Mouse (Mus musculus) T-helper 2 cell (primary cell): Measurements from ENCODE around the gene Drg2.

ENCODE experiments used
- in situ Hi-C: fragments of 300-600 bp; cut with MboI, MseI; formaldehyde crosslinking; loops from one replicate; pipeline ENCODE4 v1.15.1; 2025; ENCODE audit warnings: high pct_unique_total_duplicates

Drg2 gene

DNA sequence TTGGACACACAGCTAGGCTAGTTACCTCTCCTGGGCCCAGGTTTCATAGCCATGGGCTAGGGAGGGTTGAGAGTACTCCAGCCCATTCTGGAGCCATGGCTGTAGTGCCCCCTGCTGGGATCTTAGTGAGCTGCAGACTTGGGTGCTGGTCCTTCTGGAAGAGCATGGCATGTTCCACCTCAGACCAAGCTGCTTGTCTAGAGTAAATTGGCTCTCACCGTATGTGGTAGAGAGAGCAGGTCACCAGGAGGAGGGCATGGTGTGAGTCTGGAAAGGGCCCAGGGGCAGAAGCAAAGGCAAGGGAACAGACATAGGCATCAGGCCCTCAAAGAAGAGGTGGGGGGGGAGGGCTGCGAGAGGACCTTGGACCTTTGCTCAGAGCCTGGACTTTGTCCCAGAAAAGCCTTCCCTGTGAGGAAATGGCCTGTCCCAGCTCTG is 11.6 kb downstream of the Drg2 start:
- in situ Hi-C loops = no loop called here

DNA sequence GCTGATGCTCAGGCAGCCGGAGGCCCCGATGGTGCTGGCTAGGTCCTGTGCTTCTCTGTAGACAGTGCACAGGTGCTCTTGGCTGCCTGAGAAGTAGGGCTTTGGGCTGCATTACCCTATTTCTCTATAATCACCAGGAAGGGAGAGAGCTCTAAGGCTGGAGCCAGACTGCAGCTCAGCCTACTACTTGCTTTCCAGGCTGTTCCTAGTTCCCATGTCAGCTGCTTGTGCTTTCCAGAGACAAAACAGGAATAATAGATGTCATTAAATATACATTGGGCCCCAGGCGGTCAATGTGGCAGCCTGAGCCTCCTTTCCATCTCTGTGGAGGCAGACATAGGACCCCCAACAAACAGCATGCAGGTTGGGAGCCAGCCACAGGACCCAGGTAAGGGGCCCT is 14.6 kb downstream of the Drg2 start, which contains the start of gene Myo15:
Gene Myo15, plus strand, starts transcription at position 301 of the 400 bp plus-strand sequence.
- in situ Hi-C loops = no loop called here

DNA sequence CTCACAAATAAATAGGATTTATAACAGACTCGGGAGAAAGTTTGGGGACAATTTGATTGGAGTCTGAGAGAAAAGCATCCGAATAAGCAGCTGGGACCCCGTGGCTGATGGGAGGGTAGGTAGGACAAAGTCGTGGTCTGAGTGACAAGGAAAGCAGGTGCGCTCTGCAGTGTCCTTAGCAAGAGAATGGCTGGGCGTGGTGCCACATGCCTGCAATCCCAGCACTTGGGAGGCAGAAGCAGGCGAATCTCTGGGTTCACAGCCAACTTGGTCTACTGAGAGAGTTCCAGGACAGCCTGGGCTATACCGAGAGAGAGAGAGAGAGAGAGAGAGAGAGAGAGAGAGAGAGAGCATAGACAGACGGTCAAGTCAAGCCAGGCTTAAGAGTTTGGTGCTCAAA is 16.4 kb downstream of the Drg2 start:
- in situ Hi-C loops = no loop called here

DNA sequence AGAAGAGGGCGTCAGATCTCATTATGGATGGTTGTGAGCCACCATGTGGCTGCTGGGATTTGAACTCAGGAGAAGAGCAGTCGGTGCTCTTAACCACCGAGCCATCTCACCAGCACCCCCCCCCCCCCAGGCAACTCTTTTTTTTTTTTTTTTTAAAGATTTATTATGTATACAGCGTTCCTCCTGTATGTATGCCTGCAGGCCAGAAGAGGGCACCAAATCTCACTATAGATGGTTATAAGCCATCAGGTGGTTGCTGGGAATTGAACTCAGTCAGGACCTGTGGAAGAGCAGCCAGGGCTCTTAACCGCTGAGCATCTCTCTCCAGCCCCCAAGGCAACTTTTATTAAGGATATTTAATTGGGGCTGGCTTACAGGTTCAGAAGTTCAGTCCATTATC is 20.1 kb downstream of the Drg2 start:
- in situ Hi-C loops = no loop called here

DNA sequence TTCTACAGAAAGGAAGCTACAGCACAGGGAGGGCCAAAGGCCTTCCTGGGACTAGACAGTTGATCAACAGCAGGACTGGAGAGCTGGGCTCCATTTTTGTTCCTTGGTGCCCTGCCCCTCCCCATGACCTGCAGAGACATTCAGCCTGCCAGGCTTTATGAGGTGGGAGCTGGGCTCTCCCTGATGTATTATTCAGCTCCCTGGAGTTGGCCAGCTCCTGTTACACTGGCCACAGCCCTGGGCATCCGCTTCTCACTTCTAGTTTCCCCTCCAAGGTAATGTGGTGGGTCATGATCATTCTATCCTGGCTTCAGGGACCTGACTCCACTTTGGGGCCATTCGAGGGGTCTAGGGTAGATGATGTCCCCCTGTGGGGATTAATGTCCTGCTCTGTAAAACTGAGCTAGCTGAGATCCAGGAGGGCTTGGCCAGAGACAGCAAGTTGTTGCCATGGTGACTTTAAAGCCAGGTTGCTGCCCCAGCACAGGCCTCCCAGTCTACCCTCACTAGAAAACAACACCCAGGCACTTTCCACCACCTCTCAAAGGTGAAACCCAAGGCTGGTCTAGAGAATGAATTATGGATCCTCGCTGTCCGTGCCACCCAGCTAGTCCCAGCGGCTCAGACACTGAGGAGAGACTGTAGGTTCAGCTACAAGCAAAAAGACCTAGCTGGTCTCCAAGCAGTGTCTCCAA is 21.4 kb downstream of the Drg2 start:
- in situ Hi-C loops = no loop called here

DNA sequence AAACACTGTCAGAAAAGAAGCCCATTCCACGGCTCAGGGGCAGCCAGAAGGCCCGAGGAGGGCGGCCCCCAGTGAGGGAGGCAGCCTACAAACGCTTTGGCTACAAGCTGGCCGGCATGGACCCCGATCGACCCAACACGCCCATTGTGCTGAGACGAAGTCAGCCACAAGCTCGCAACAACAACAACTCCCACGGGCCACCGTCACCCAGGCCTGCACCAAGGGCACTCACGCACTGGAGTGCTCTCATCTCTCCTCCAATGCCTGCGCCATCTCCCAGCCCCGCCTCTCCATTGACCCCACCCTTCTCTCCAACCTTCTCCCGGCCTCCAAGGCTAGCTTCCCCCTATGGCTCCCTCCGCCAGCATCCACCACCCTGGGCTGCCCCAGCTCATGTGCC is 23.7 kb downstream of the Drg2 start:
- in situ Hi-C loops = no loop called here

DNA sequence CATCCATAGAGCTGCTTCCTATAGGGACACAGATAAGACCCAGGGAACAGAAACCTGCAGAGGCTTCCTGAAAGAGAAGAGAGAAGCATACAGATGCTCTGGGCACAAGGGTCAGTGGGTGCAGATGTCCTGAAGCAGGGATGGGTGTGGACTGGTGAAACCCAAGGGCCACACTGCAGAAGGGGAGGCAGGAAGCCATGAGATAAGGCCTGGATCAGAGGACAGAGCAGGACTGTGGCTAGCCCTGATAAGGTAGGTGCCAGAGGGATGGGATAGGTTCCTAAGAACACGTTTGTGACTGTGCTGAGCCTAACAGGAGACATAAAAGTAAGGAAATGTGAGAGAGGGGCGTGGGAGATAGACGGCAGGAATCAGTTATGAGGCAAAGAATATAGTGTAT is 31.9 kb downstream of the Drg2 start:
- in situ Hi-C loops = no loop called here

DNA sequence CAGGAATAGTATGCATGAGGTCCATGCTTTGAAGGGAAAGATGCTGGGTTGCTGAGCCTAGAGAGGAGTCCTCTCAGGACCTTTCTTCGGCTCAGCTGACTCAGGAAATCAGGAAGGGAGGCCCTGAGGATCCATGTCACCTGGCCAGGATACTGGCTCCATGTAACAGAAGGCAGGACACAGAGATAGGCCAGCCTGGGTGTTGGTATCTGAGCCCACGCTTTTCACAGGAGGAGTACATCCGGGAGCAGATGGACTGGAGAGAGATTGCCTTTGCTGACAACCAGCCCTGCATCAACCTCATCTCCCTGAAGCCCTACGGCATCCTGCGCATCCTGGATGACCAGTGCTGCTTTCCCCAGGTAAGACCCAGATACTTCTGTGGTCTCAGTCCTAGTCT is 38.3 kb downstream of the Drg2 start:
- in situ Hi-C loops = no loop called here

DNA sequence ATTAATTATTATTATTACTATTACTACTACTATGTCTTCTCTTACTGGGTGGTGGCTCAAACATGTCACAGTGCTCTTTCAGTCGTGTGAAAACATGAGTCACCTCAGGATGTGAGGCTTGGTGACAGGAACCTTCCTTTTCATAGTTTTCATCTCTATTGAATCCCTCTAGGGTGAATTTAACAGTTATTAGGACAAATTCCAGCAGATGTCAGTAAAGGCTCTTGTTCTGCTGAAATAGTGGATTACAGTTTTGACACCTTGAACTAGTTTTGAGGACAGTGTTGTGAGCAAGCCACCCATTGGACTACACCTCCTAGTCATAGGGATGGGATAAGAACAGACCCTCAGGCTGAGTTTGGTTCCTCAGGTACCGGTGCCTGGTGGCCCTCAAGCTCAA is 41.3 kb downstream of the Drg2 start:
- in situ Hi-C loops = no loop called here

DNA sequence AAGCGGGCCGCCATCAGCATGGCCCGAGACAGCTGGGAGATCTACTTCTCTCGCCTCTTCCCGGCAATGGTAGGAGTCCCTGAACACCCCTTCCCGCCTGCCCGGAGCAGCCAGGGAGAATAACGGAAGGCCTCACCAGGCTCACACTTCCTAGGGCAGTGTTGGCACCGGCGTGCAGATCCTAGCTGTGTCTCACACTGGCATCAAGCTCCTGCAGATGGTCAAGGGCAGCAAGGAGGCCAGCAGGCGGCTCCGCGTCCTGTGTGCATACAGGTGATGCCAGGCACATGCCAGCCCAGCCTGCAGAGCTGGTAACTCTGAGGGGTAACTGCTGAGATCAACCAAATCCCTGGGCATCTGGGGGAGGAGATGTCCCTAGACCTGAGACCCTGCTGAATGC is 52.9 kb downstream of the Drg2 start:
- in situ Hi-C loops = no loop called here

DNA sequence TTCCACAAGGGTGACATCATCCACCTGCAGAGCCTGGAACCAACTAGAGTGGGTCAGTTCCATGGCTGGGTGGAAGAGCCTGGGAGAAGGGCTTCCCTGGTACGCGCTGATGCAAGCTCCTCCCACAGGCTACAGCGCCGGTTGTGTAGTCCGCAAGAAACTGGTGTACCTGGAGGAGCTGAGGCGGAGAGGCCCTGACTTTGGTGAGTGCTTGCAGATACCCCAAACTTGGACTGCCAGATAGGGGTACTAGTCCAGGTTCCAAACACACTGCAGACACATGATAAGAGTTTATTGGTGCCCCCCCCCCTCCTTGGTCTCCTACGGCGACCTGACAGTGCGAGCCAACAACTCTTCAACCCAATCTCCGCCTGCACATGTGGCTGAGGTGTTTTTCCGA is 54.6 kb downstream of the Drg2 start:
- in situ Hi-C loops = no loop called here

DNA sequence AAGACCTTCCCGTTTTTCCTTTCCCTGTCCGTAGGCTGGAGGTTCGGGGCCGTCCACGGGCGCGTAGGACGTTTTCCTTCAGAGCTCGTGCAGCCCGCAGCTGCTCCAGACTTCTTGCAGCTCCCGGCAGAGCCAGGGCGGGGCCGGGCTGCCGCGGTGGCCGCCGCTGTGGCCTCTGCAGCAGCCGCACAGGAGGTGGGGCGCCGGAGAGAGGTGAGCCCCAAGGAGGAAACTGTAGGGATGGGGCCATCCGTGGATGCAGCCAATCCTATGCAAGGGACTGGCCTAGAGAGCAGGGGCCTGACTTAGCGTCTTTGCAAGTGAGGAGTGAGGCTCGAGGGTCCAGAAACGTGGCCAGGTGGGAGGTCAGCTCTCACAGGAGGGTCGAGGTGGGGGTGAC is 55.1 kb downstream of the Drg2 start:
- in situ Hi-C loops = no loop called here

DNA sequence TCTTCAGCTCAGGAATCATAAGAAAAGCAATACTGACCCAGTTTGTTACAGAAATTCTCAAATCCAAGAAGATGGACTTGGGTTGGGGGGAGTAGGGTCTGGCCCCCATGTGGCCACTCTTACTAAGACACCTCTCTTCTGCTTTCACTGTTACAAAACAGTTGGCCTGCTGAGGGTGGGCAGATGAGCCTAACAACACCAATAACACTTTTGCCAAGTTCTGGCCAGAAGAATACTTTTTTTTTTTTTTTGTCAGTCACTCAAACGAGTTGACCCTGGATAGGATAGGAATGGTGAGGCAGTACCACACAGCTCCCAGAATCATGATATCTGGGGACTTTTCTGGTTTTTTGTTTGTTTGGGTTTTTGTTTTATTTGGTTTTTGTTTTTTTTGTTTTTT is 57.5 kb downstream of the Drg2 start:
- in situ Hi-C loops = no loop called here

DNA sequence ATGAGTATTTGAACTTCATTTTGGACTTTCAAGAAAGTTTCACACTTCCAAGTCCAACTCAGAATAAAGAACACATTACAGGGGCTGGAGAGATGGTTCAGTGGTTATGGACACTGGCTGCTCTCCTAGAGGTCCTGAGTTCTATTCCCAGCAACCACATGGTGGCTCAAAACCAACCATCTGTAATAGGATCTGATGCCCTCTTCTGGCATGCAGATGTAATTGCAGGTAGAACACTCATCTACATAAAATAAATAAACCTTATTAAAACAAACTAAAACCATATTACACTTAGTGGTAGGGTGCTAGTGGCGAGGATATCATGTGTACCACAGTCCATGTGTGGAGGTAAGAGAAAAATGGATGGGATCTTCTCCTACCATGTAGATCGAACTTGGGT is 58.1 kb downstream of the Drg2 start:
- in situ Hi-C loops = no loop called here

DNA sequence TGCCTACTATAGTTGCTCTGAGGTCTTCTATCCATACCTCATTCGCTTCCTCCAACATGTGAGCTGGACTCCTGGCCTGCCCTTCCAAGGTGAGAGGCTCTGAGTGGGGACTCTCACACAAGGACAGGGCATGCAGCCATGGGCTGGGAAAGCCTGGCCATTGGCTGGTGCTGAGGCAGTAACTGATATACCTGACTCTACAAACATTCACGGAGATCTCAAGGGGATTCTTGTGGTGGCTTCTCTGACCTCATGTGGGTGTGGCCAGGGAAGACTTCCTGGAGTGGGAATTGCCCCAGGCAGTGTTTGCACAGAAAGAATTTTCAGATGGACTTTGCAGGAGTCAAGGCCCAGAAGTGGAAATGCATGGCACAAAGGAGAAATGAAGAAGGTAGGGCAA is 60.5 kb downstream of the Drg2 start:
- in situ Hi-C loops = no loop called here

DNA sequence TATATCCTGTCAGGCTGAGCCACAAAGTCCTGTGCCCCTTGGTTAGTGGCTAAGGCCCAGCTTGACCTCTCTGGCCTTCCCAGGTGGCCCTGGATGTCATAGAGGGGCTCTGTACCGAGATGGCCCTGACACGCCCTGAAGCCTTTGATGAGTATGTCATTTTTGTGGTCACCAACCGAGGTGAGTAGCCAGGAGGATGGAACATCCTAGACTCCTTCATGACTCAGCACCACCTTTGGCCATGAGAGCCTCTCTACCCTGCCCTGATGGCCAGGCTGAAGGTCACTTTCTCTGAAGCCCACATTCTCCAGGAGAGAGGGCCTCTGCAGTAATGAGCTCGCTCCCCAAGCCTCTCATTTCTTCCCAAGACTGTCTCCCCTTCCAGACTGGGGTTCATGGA is 63.9 kb downstream of the Drg2 start:
- in situ Hi-C loops = no loop called here
